Mouse (Mus musculus) splenic B cell, adult 2 months (primary cell): Measurements from ENCODE around the gene Syt16.

Experiments
- DNase-seq: peaks from one replicate; pipeline ENCODE4 v3.0.0-alpha.2; 2011; ENCODE audit warnings: low read depth, low spot score
- H3K27me3 ChIP-seq: 2 replicates; pipeline ENCODE4 v1.6.1; 2012; ENCODE audit warnings: mild to moderate bottlenecking, low read length, moderate library complexity, mixed read lengths; ENCODE audit not compliant: control insufficient read depth, poor library complexity, insufficient read depth, severe bottlenecking
- H3K36me3 ChIP-seq: 2 replicates; pipeline ENCODE4 v1.6.1; 2012; ENCODE audit warnings: mild to moderate bottlenecking, low read length, moderate library complexity, mixed read lengths; ENCODE audit not compliant: control insufficient read depth, poor library complexity, insufficient read depth, severe bottlenecking

Syt16 gene

DNA sequence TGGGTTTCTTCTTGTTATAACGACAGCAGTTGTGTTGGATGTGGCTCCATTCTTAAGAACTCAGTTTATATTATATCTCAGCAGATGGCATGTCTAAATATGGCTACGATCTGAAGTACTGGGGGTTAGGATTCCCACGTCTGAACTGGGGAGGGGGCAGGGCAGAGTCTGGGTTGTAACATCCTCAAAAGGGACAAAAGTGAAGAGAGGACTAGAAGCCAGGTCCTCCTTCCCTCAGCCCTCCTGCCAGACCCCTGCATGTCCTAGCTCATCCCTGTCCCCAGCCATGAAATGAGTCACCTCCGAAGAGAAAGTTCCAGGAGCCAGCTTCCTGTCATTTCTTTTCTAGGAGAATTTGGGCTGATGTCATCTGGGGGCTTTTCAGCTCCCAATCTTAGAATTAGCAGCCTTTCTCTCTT lies 111.2 kb downstream of the Syt16 start:
- Histone ChIP-seq H3K27me3 (no peaks in the 10 kb centered on the region), H3K36me3 (no peaks in the 10 kb centered on the region)
- no peak for DNase-seq

DNA sequence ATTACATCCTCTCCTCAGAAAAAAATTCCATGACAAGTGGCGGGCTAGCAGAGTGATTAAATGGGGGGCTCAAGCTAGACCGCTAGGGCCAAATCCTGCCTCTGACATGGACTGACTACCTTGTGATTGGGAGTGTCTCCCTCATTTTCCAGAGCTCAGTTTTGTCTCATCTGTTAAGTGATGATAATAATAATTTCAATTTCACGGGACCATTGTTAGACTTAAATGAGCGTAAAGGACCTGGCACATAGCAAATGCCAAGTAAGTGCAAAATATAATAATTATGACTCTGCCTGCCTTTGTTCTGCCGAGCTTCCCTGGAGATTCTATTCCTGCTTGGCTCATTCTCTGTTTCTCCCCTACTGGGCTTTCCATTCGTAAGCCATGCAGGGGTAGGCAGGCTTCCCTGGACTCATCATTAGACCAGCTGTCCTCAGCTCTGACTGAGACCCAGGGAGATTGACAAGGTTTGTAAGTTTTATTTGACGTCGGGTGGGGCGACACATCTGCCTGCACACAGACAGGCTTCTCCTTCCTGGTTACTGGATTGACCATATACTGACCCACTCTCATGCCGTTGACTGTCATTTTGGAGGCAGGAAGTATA lies 112.1 kb downstream of the Syt16 start:
- Histone ChIP-seq H3K36me3 (no peaks in the 10 kb centered on the region), H3K27me3 (no peaks in the 10 kb centered on the region)
- no peak for DNase-seq

DNA sequence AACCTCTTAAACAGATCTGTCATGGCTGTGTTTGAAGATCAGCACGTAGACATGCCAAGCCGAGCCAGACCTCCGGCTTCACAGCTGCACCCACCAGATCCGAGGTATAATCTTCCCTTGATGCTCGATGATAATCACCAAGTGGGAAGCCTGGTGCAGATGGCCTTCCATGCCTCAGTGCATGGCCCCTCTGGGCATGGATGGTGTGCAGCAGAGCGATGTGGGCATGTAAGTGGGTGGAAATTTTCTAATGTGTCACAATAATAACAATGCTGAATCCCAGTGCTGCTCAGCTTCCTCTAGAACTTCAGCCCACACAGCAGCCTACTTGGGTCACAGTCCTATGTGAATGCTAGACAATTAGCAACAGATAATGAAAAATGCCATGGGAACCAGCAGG lies 119.4 kb downstream of the Syt16 start:
- Histone ChIP-seq H3K36me3 (no peaks in the 10 kb centered on the region), H3K27me3 (no peaks in the 10 kb centered on the region)
- DNase-seq, result no peak

DNA sequence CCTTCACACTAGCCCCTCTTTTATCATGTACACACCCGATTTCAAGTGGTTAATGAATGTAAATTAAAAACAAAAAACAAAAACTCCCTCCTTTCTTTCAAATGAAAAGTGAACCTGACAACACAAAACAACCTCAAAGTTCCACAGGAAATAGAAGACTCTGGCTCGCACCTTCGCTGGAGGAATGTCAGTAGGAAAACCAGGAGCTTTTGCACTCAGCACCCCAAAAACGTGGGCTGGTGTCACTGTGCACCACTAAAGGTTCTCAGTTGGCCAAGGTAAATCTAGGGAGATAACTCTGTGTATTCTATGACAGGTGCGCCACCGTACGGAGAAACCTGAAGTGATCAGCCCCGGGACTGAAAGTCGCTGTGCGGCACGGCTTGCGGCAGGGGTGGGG lies 128.3 kb downstream of the Syt16 start:
- no peaks in the 10 kb centered on the region for H3K36me3 ChIP-seq
- no peak for DNase-seq
- no peaks in the 10 kb centered on the region for H3K27me3 ChIP-seq

DNA sequence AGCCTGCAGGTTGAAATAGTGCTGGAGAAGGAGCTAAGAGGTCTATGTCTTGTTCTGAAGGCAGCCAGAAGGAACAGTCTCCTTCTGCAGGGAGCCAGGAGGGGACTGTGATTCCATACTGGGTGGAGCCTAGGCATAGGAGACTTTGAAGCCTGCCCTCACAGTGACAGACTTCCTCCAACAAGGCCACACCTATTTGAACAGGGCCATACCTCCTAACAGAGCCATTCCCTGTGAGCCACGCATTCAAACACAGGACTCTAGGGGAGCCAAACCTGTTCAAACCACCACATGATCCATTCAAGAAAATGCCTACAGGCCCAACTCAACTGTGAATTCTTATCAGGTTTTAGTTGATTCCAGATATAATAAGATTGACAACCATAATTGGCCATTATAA lies 130.8 kb downstream of the Syt16 start:
- Histone ChIP-seq H3K36me3 (no peaks in the 10 kb centered on the region), H3K27me3 (no peaks in the 10 kb centered on the region)
- DNase-seq, result no peak

DNA sequence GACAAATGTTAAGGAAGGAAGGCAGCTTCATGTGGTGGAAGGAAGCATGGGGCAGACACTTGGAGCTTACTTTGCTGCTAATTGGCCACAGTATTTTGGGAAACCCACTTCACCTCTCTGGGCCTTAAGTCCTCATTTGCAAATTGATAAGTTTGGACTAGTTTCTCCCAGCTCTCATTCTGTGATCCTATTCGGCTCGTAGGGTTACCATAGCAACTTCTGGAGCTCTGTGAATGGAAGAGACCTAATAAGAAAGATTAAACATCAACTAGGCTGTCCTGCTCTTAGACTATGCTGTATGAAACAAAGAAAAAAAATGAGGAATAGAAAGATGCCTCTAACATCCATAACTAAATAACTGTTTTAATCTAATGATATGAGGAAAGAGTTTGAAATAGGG lies 134.3 kb downstream of the Syt16 start:
- Histone ChIP-seq H3K27me3 (no peaks in the 10 kb centered on the region), H3K36me3 (no peaks in the 10 kb centered on the region)
- DNase-seq, result no peak

DNA sequence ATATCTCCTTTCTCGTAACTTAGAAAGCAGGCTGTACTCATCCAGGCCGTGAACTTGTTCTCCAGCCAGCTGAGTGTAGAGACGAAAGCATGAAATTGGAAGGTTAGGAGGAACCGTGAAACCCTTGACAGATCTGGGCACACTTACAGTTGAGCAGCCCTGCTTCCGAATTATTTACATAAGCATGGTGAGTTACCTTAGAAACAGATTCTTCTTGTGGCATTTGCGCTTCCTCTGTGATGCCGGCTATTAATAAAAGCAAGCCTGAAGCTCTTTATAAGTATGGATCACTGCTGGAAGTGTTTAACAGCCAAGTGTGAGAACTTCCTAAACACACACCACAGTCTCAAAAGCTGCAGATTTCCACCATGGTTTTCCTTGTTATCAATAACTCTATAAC lies 144.7 kb downstream of the Syt16 start:
- Histone ChIP-seq H3K27me3 (no peaks in the 10 kb centered on the region), H3K36me3 (no peaks in the 10 kb centered on the region)
- DNase-seq, result no peak

DNA sequence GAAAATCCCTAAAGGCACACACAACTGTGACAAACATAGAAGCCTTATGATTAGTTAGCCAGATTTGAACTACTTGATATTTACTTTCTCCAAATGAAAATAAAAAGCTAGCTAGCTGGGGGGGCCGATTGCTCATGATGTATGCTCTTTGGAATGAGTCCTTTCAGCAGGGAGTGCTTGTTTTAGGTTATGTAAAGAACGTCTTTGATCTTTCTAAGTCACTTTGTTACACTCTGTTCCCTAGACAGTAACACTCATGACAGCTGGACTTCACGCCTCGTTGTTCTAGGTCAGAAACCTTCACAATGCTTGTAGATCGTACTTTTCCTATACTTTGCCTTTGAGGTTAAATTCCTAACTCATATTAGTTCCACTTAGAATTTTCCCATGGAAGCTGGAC lies 146.9 kb downstream of the Syt16 start:
- Histone ChIP-seq H3K27me3 (no peaks in the 10 kb centered on the region), H3K36me3 (no peaks in the 10 kb centered on the region)
- no peak for DNase-seq

DNA sequence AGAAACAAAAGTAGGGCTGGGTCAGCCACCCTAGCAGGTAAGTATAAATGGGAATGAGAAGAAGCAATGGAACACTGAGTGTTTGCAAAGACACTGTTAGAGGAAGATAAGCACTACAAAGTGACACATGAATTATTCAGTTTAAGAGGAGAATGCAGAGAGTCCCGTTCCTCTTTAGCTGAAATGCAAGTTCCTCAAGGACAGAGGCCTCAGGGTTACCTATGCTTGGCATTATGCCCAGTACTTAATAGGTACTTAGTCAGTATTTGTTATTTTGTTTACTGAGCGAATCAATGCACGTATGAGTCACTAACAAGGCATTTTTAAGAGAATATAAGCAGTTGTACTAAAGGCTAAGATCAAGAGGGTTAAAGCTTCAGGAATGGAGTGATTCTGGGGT lies 163.3 kb downstream of the Syt16 start:
- DNase-seq, result no peak
- H3K36me3 ChIP-seq, result no peaks in the 10 kb centered on the region
- no peaks in the 10 kb centered on the region for H3K27me3 ChIP-seq

DNA sequence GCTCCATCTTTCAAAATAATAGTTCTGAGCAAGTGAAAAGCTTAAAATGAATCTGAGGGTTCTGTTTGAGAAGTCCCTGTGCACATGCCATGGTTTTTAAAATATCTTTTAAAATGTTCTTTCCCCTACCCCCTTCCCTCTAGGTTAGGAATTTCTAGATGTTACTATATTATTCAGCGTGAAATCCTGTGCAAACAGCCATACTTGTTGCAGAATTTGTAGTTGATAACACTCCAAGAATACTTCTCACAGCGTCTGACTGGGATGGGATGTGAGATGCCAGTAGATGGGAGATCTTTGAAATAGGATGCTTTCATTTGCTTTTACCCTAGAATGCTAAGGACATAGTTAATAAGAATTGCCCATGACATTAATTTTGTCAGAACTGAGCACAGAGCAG lies 165.6 kb downstream of the Syt16 start:
- H3K27me3 ChIP-seq, result no peaks in the 10 kb centered on the region
- no peak for DNase-seq

DNA sequence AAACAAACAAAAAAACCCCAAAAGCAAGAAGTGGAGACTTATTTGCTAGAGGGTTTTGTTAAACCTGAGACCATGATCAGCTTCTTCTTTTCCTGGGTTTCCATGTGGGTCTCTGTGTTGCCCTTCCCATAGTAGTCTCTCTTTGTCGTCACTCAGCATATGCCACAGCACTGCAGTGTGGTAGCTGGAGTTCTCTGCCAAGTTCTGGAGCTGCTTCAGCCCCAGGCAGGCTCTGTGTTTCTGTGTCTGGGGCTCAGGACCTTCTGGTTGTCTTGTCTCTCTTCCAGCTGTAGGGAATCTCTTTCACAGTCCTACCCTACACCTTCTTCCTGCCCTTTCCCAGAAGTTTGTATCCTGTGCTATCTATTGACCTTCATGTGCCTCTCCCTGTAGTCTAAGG lies 173.8 kb downstream of the Syt16 start:
- no peaks in the 10 kb centered on the region for H3K27me3 ChIP-seq
- no peaks in the 10 kb centered on the region for H3K36me3 ChIP-seq
- no peak for DNase-seq

More for the DNA sequence above, 165.6 kb downstream of the Syt16 start:
- H3K36me3 ChIP-seq, result no peaks in the 10 kb centered on the region

DNA sequence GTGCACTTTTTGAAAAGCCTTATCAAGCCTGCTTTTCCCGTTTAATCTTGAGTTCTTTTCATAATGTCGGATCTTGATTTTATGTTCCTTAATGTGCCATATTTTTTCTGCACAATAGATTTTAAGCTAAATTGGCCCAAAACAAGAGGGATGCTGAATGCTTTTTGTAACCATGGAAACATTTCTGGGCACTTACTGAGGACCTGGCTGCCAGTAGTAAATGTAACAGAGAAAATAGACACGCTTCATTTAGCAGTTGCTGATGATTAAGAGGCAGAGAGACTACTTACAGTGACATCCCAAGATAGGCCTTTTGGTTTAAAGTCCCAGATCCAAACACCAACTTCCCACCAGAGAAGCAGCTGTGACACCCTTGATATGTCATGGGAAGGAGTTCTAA lies 176.4 kb downstream of the Syt16 start:
- no peak for DNase-seq
- no peaks in the 10 kb centered on the region for H3K27me3 ChIP-seq

DNA sequence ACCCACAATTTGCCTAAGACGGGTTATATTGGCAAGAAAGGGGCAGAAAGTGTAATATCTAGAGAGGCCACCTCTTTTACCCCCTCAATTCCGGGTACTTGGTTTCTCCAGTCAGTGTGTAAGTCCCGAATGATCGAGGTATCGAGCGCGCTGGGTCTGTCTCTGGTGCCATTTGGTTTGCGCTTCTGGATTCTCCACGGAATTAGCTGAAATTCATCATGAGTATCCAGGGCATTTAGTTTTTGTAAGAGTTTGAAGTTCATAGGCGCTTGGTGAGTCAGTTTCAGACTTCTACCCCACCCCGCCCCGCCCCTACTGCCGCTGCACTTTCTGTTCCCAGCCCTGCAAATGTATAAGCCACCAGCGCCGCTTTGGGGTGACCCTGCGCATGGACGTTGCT lies 187.1 kb downstream of the Syt16 start:
- Histone ChIP-seq H3K36me3 (no peaks in the 10 kb centered on the region), H3K27me3 (no peaks in the 10 kb centered on the region)
- no peak for DNase-seq

More for the DNA sequence above, 176.4 kb downstream of the Syt16 start:
- H3K36me3 ChIP-seq, result no peaks in the 10 kb centered on the region

DNA sequence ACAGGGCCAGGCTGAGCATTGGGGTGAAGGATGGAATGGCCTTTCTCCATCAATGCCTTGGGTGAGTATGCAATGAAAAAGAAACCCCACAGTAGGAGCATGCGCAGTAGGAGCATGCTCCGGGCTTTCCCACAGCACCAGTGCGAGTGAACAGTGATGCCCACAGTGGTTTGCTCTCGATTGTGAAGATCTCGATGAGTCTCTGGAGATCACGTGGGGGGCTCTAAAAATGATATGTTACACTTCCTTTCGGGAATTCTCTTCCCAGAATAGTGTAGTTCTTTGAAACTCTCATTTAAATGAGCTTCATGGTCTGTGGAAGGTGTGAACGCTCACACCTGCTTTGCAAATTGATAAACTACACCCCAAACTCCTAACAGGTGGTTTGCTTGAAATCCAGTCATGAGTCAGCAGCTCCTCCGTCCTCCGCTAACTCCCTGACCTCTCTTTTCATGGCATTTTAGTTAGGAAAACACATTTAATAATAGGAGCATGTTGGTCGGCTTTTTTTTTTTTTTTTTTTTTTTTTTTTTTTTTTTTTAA lies 190.9 kb downstream of the Syt16 start:
- no peaks in the 10 kb centered on the region for H3K36me3 ChIP-seq
- DNase-seq, result no peak

DNA sequence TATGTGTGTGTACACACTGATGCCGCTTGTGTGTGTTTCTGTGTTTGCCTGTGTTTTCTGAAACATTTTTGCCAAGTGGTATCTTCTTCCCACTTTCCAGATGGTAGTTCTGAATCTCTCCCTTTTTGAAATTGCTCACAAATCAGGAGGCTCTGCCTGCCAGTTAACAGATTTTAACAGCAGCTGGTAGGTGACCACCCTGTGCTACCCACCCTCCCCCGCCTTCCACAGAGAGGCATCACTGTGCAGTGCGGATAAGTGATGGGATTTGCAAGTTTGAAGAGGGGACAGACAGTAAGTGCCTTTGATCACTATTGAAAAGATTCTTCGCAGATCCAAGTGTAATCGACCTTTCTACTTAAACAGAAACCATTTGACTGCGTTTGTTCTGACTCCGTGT lies 191.4 kb downstream of the Syt16 start:
- Histone ChIP-seq H3K36me3 (no peaks in the 10 kb centered on the region), H3K27me3 (no peaks in the 10 kb centered on the region)
- no peak for DNase-seq

More for the DNA sequence above, 190.9 kb downstream of the Syt16 start:
- H3K27me3 ChIP-seq, result no peaks in the 10 kb centered on the region

DNA sequence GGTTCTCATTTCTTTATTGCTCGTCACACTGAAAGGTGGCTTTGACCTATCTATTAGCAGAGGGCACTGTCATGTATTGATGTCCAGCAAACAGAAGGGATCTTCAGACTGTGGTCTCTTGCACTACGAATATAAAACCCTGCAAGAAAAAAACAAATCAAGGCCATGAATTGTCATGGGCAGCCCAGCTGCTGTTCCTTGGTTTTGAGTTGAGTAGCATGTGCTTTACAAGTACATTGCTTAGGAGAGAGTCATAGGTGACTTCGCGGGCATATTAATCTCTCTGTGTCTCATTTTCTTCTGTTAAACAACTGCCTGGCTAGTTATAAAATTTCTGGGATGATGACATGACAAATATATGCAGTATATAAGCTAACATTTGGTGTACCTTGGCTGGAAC lies 192.4 kb downstream of the Syt16 start:
- H3K36me3 ChIP-seq, result no peaks in the 10 kb centered on the region
- H3K27me3 ChIP-seq, result no peaks in the 10 kb centered on the region
- no peak for DNase-seq
